Mouse (Mus musculus) CH12.LX (cell line): Measurements from ENCODE around the gene Actl11.

ENCODE experiments used
- CTCF ChIP-seq, 2 experiments: IDR thresholded peaks in 1 of 2; conservative IDR thresholded peaks in 1 of 2; 2 replicates each; pipeline ENCODE4 v1.5.1; 2011 to 2012; ENCODE audit warnings: low read depth in 2 of 2, low read length in 2 of 2, improper control_type of control experiment in 1 of 2, inconsistent platforms in 1 of 2, mild to moderate bottlenecking in 1 of 2, moderate library complexity in 1 of 2
- E2F4 ChIP-seq: IDR thresholded peaks from 2 replicates; pipeline ENCODE4 v1.6.1; 2011; ENCODE audit warnings: low read depth, low read length, improper control_type of control experiment; ENCODE audit not compliant: insufficient replicate concordance
- ETS1 ChIP-seq: conservative IDR thresholded peaks from 2 replicates; pipeline ENCODE4 v1.6.1; 2012; ENCODE audit warnings: low read depth, mild to moderate bottlenecking, inconsistent platforms, low read length, improper control_type of control experiment, moderate library complexity
- MAFK ChIP-seq: IDR thresholded peaks from 2 replicates; pipeline ENCODE4 v1.6.1; 2011; ENCODE audit warnings: low read length, improper control_type of control experiment; ENCODE audit not compliant: insufficient replicate concordance
- MAX ChIP-seq: IDR thresholded peaks from 2 replicates; pipeline ENCODE4 v1.6.1; 2011; ENCODE audit warnings: low read length, improper control_type of control experiment
- NELFE ChIP-seq: IDR thresholded peaks from 2 replicates; pipeline ENCODE4 v1.6.1; 2011; ENCODE audit warnings: low read depth, low read length, improper control_type of control experiment
- NRF1 ChIP-seq: IDR thresholded peaks from 2 replicates; pipeline ENCODE4 v1.6.1; 2014; ENCODE audit warnings: low read depth, mild to moderate bottlenecking, inconsistent platforms, low read length, improper control_type of control experiment, moderate library complexity
- PAX5 ChIP-seq: IDR thresholded peaks from 2 replicates; pipeline ENCODE4 v1.6.1; 2012; ENCODE audit warnings: low read length, inconsistent platforms, mixed read lengths
- POLR2A ChIP-seq: IDR thresholded peaks from 2 replicates; pipeline ENCODE4 v1.6.1; 2011; ENCODE audit warnings: low read depth, mild to moderate bottlenecking, improper control_type of control experiment, low read length
- RAD21 ChIP-seq: IDR thresholded peaks from 2 replicates; pipeline ENCODE4 v1.6.1; 2011; ENCODE audit warnings: low read depth, mild to moderate bottlenecking, low read length, improper control_type of control experiment, moderate library complexity
- SMC3 ChIP-seq: IDR thresholded peaks from 2 replicates; pipeline ENCODE4 v1.6.1; 2011; ENCODE audit warnings: low read depth, low read length, improper control_type of control experiment
- TCF12 ChIP-seq: IDR thresholded peaks from 2 replicates; pipeline ENCODE4 v1.6.1; 2014; ENCODE audit warnings: low read depth, mild to moderate bottlenecking, inconsistent platforms, low read length, improper control_type of control experiment
- USF1 ChIP-seq: IDR thresholded peaks from 2 replicates; pipeline ENCODE4 v1.6.1; 2014; ENCODE audit warnings: low read depth, mild to moderate bottlenecking, inconsistent platforms, low read length, improper control_type of control experiment
- ZMIZ1 ChIP-seq: IDR thresholded peaks from 2 replicates; pipeline ENCODE4 v1.6.1; 2012; ENCODE audit warnings: low read depth, mild to moderate bottlenecking, inconsistent platforms, low read length, improper control_type of control experiment

GRCm38 (mm10) chr9:107971690-107972541 lies 43.6 kb downstream of the Actl11 start:
- TF ChIP-seq NELFE (no peak), USF1 (no peak), ETS1 (no peak), POLR2A (no peak), E2F4 (no peak), PAX5 (no peak), NRF1 (no peak), CTCF (conservative IDR thresholded peaks at IDR 0.05 in 1 of 2, IDR thresholded peaks at IDR 0.05 in 1 of 2; ENCODE audit: low read depth in 2 of 2, low read length in 2 of 2) (no peak), ZMIZ1 (no peak), TCF12 (no peak), MAX (no peak), SMC3 (no peak), RAD21 (no peak), MAFK (no peak)
